Mouse (Mus musculus): ENCODE data around the gene Rhoc.

- no peak for TF ChIP-seq CTCF (IDR thresholded peaks at IDR 0.05; ENCODE audit: low read depth)
- TF ChIP-seq EP300 (IDR thresholded peaks at IDR 0.05; ENCODE audit: low read depth) = no peak
These were observed 4.4 kb downstream of the Rhoc start for GRCm38 (mm10) chr3:104792360-104793270.
